Mouse (Mus musculus): ENCODE measurements around the gene Osbpl3. TPM values are rescaled to one million over a fixed set of nuclear protein-coding genes. Genes with fewer than 3 reads are reported as not detected.

The Osbpl3 gene
- polyA plus RNA-seq (2015; fragmentation: Nextera tagmentation; extraction: Ambion mirVana) = 19.4 and 19.7 TPM in 2 replicates

- Histone ChIP-seq H3K4me1 (ENCODE audit: control insufficient read depth, insufficient read depth, low read length) (peaks cover 20% of the 10 kb centered on the region), H3K9ac (ENCODE audit: low read length) (peak within 1 kb of the TSS; percentile 93), H3K4me2 (ENCODE audit: low read depth, low read length) (peak within 1 kb of the TSS; percentile 92), H3K4me3 (ENCODE audit: low read length) (peak within 1 kb of the TSS; percentile 84), H3K27ac (ENCODE audit: low read length) (peak within 1 kb of the TSS; percentile 91), H3K9me3 (replicated peaks; ENCODE audit: control insufficient read depth, low read length) (no peaks in the 10 kb centered on the region), H3K27me3 (ENCODE audit: control insufficient read depth, insufficient read depth, low read length) (no peaks in the 10 kb centered on the region), H3K36me3 (ENCODE audit: control insufficient read depth, insufficient read depth) (no peaks in the 10 kb centered on the region)
- peak; percentile 96 for ATAC-seq (replicated peaks; ENCODE audit: extremely low read depth, insufficient read depth, low FRiP score)
- WGBS = under 1% methylated on average over 45 of the region's 45 CpGs
Observed at GRCm38 (mm10) chr6:50455829-50456469, at the start of gene Osbpl3. Osbpl3 (minus strand) TSS chr6:50456201.

GRCm38 (mm10) chr6:50505531-50505930 is 49.5 kb upstream of the Osbpl3 start:
- Histone ChIP-seq H3K4me2 (ENCODE audit: low read depth, low read length) (no peak overlapping the region), H3K4me1 (ENCODE audit: control insufficient read depth, insufficient read depth, low read length) (no peaks in the 10 kb centered on the region), H3K4me3 (ENCODE audit: low read length) (no peak overlapping the region), H3K36me3 (ENCODE audit: control insufficient read depth, insufficient read depth) (no peaks in the 10 kb centered on the region; the same call in 1 of the 2 replicates), H3K27me3 (ENCODE audit: control insufficient read depth, insufficient read depth, low read length) (no peaks in the 10 kb centered on the region), H3K9me3 (replicated peaks; ENCODE audit: control insufficient read depth, low read length) (no peaks in the 10 kb centered on the region), H3K27ac (ENCODE audit: low read length) (no peak overlapping the region), H3K9ac (ENCODE audit: low read length) (no peak overlapping the region)
- ATAC-seq (replicated peaks; ENCODE audit: extremely low read depth, insufficient read depth, low FRiP score) = no peak
- WGBS = 91% methylated on average over 5 of the region's 5 CpGs

GRCm38 (mm10) chr6:50504711-50505110 is 48.7 kb upstream of the Osbpl3 start:
- no peak for ATAC-seq (replicated peaks; ENCODE audit: extremely low read depth, insufficient read depth, low FRiP score)
- Histone ChIP-seq H3K9ac (ENCODE audit: low read length) (no peak overlapping the region), H3K9me3 (replicated peaks; ENCODE audit: control insufficient read depth, low read length) (no peaks in the 10 kb centered on the region), H3K4me3 (ENCODE audit: low read length) (no peak overlapping the region), H3K27me3 (ENCODE audit: control insufficient read depth, insufficient read depth, low read length) (no peaks in the 10 kb centered on the region), H3K27ac (ENCODE audit: low read length) (no peak overlapping the region), H3K4me1 (ENCODE audit: control insufficient read depth, insufficient read depth, low read length) (no peaks in the 10 kb centered on the region), H3K4me2 (ENCODE audit: low read depth, low read length) (no peak overlapping the region), H3K36me3 (ENCODE audit: control insufficient read depth, insufficient read depth) (no peaks in the 10 kb centered on the region; the same call in 1 of the 2 replicates)
- 69% methylated on average over 5 of the region's 5 CpGs for WGBS

GRCm38 (mm10) chr6:50503779-50504178 is 47.8 kb upstream of the Osbpl3 start:
- Histone ChIP-seq H3K27me3 (ENCODE audit: control insufficient read depth, insufficient read depth, low read length) (no peaks in the 10 kb centered on the region), H3K27ac (ENCODE audit: low read length) (no peak overlapping the region), H3K9me3 (replicated peaks; ENCODE audit: control insufficient read depth, low read length) (no peaks in the 10 kb centered on the region), H3K36me3 (ENCODE audit: control insufficient read depth, insufficient read depth) (no peaks in the 10 kb centered on the region; the same call in 1 of the 2 replicates), H3K4me3 (ENCODE audit: low read length) (no peak overlapping the region), H3K4me1 (ENCODE audit: control insufficient read depth, insufficient read depth, low read length) (no peaks in the 10 kb centered on the region), H3K9ac (ENCODE audit: low read length) (no peak overlapping the region), H3K4me2 (ENCODE audit: low read depth, low read length) (no peak overlapping the region)
- WGBS = 49% methylated on average over 8 of the region's 8 CpGs
- ATAC-seq (replicated peaks; ENCODE audit: extremely low read depth, insufficient read depth, low FRiP score) = no peak

- Histone ChIP-seq H3K27me3 (ENCODE audit: control insufficient read depth, insufficient read depth, low read length) (no peaks in the 10 kb centered on the region), H3K4me3 (ENCODE audit: low read length) (no peak overlapping the region), H3K9me3 (replicated peaks; ENCODE audit: control insufficient read depth, low read length) (no peaks in the 10 kb centered on the region), H3K36me3 (ENCODE audit: control insufficient read depth, insufficient read depth) (no peaks in the 10 kb centered on the region; the same call in 1 of the 2 replicates), H3K4me2 (ENCODE audit: low read depth, low read length) (no peak overlapping the region), H3K9ac (ENCODE audit: low read length) (no peak overlapping the region), H3K4me1 (ENCODE audit: control insufficient read depth, insufficient read depth, low read length) (no peaks in the 10 kb centered on the region), H3K27ac (ENCODE audit: low read length) (no peak overlapping the region)
- 72% methylated on average over 4 of the region's 4 CpGs for WGBS
- ATAC-seq (replicated peaks; ENCODE audit: extremely low read depth, insufficient read depth, low FRiP score) = no peak
Observed at GRCm38 (mm10) chr6:50503031-50503430, 47.0 kb upstream of the Osbpl3 start.

GRCm38 (mm10) chr6:50498346-50498745 is 42.3 kb upstream of the Osbpl3 start:
- no peaks in the 10 kb centered on the region; the same call in 1 of the 2 replicates for H3K36me3 ChIP-seq (ENCODE audit: control insufficient read depth, insufficient read depth)
- no peak overlapping the region for H3K27ac ChIP-seq (ENCODE audit: low read length)
- 85% methylated on average over 2 of the region's 2 CpGs for WGBS
- no peak for ATAC-seq (replicated peaks; ENCODE audit: extremely low read depth, insufficient read depth, low FRiP score)
- no peak overlapping the region for H3K4me3 ChIP-seq (ENCODE audit: low read length)
- no peaks in the 10 kb centered on the region for H3K27me3 ChIP-seq (ENCODE audit: control insufficient read depth, insufficient read depth, low read length)
- peaks cover 3% of the 10 kb centered on the region for H3K9me3 ChIP-seq (replicated peaks; ENCODE audit: control insufficient read depth, low read length)
- H3K4me2 ChIP-seq (ENCODE audit: low read depth, low read length) = no peak overlapping the region
- no peak overlapping the region for H3K9ac ChIP-seq (ENCODE audit: low read length)
- no peaks in the 10 kb centered on the region for H3K4me1 ChIP-seq (ENCODE audit: control insufficient read depth, insufficient read depth, low read length)

- ATAC-seq (replicated peaks; ENCODE audit: extremely low read depth, insufficient read depth, low FRiP score) = no peak
- Histone ChIP-seq H3K4me2 (ENCODE audit: low read depth, low read length) (no peak overlapping the region), H3K4me3 (ENCODE audit: low read length) (no peak overlapping the region), H3K9ac (ENCODE audit: low read length) (no peak overlapping the region), H3K27me3 (ENCODE audit: control insufficient read depth, insufficient read depth, low read length) (no peaks in the 10 kb centered on the region), H3K4me1 (ENCODE audit: control insufficient read depth, insufficient read depth, low read length) (no peaks in the 10 kb centered on the region), H3K27ac (ENCODE audit: low read length) (no peak overlapping the region), H3K36me3 (ENCODE audit: control insufficient read depth, insufficient read depth) (no peaks in the 10 kb centered on the region), H3K9me3 (replicated peaks; ENCODE audit: control insufficient read depth, low read length) (no peaks in the 10 kb centered on the region)
- 69% methylated on average over 2 of the region's 2 CpGs for WGBS
Observed at GRCm38 (mm10) chr6:50490519-50490918, 34.5 kb upstream of the Osbpl3 start.

- H3K27ac ChIP-seq (ENCODE audit: low read length) = no peak overlapping the region
- no peak overlapping the region for H3K4me3 ChIP-seq (ENCODE audit: low read length)
- no peak for ATAC-seq (replicated peaks; ENCODE audit: extremely low read depth, insufficient read depth, low FRiP score)
- no peaks in the 10 kb centered on the region for H3K9me3 ChIP-seq (replicated peaks; ENCODE audit: control insufficient read depth, low read length)
- no peak overlapping the region for H3K9ac ChIP-seq (ENCODE audit: low read length)
- no peaks in the 10 kb centered on the region for H3K4me1 ChIP-seq (ENCODE audit: control insufficient read depth, insufficient read depth, low read length)
- no peaks in the 10 kb centered on the region for H3K27me3 ChIP-seq (ENCODE audit: control insufficient read depth, insufficient read depth, low read length)
- H3K36me3 ChIP-seq (ENCODE audit: control insufficient read depth, insufficient read depth) = no peaks in the 10 kb centered on the region
- WGBS = 62% methylated on average over 9 of the region's 9 CpGs
- H3K4me2 ChIP-seq (ENCODE audit: low read depth, low read length) = no peak overlapping the region
Observed at GRCm38 (mm10) chr6:50489380-50489779, 33.4 kb upstream of the Osbpl3 start.

GRCm38 (mm10) chr6:50486035-50486902 is 30.3 kb upstream of the Osbpl3 start:
- no peaks in the 10 kb centered on the region for H3K9me3 ChIP-seq (replicated peaks; ENCODE audit: control insufficient read depth, low read length)
- WGBS = 82% methylated on average over 11 of the region's 11 CpGs
- H3K4me1 ChIP-seq (ENCODE audit: control insufficient read depth, insufficient read depth, low read length) = no peaks in the 10 kb centered on the region
- H3K36me3 ChIP-seq (ENCODE audit: control insufficient read depth, insufficient read depth) = no peaks in the 10 kb centered on the region
- no peak overlapping the region for H3K4me3 ChIP-seq (ENCODE audit: low read length)
- H3K4me2 ChIP-seq (ENCODE audit: low read depth, low read length) = no peak overlapping the region
- H3K9ac ChIP-seq (ENCODE audit: low read length) = no peak overlapping the region
- ATAC-seq (replicated peaks; ENCODE audit: extremely low read depth, insufficient read depth, low FRiP score) = no peak
- H3K27ac ChIP-seq (ENCODE audit: low read length) = no peak overlapping the region
- no peaks in the 10 kb centered on the region for H3K27me3 ChIP-seq (ENCODE audit: control insufficient read depth, insufficient read depth, low read length)
